Mouse (Mus musculus): ENCODE results near the gene Gm4952. TPM values are rescaled to one million over a fixed set of nuclear protein-coding genes. Genes with fewer than 3 reads are reported as not detected.

Gene Gm4952
- polyA plus RNA-seq, 1 experiment from 2014 or later: not detected

Other genes starting within 250 kb of the Gm4952 start
- not detected in 2 replicates for gene Olfr1440, start 212.7 kb upstream of the Gm4952 start, polyA plus RNA-seq (2014; fragmentation: Nextera tagmentation; extraction: Ambion mirVana)
- gene Olfr1441, start 182.5 kb upstream of the Gm4952 start, polyA plus RNA-seq (2014; fragmentation: Nextera tagmentation; extraction: Ambion mirVana): not detected in 2 replicates
- gene Pfpl, start 172.1 kb upstream of the Gm4952 start, polyA plus RNA-seq (2014; fragmentation: Nextera tagmentation; extraction: Ambion mirVana): not detected in 2 replicates
- gene Mpeg1, start 139.2 kb upstream of the Gm4952 start, polyA plus RNA-seq (2014; fragmentation: Nextera tagmentation; extraction: Ambion mirVana): 1.1 and 1.2 TPM in 2 replicates
- gene Dtx4, start 98.5 kb upstream of the Gm4952 start, polyA plus RNA-seq (2014; fragmentation: Nextera tagmentation; extraction: Ambion mirVana): 60.1 and 71.8 TPM in 2 replicates
- 22.5 and 24.5 TPM in 2 replicates for gene Fam111a, start 54.2 kb upstream of the Gm4952 start, polyA plus RNA-seq (2014; fragmentation: Nextera tagmentation; extraction: Ambion mirVana)
- gene Glyat, start 33.3 kb downstream of the Gm4952 start, polyA plus RNA-seq (2014; fragmentation: Nextera tagmentation; extraction: Ambion mirVana): not detected in 2 replicates
- not detected in 2 replicates for gene Olfr1442, start 70.5 kb downstream of the Gm4952 start, polyA plus RNA-seq (2014; fragmentation: Nextera tagmentation; extraction: Ambion mirVana)
- gene Olfr1443, start 78.1 kb downstream of the Gm4952 start, polyA plus RNA-seq (2014; fragmentation: Nextera tagmentation; extraction: Ambion mirVana): not detected in 2 replicates
- gene Keg1, start 95.8 kb downstream of the Gm4952 start, polyA plus RNA-seq (2014; fragmentation: Nextera tagmentation; extraction: Ambion mirVana): not detected in 2 replicates
- 1.3 and 1.7 TPM in 2 replicates for gene Cntf, start 165.7 kb downstream of the Gm4952 start, polyA plus RNA-seq (2014; fragmentation: Nextera tagmentation; extraction: Ambion mirVana)
- gene Zfp91, start 196.2 kb downstream of the Gm4952 start, polyA plus RNA-seq (2014; fragmentation: Nextera tagmentation; extraction: Ambion mirVana): 10.6 and 11.2 TPM in 2 replicates
- 0.93 and 1.1 TPM in 2 replicates for gene Lpxn, start 196.2 kb downstream of the Gm4952 start, polyA plus RNA-seq (2014; fragmentation: Nextera tagmentation; extraction: Ambion mirVana)
- gene Gm5244, start 246.7 kb downstream of the Gm4952 start, polyA plus RNA-seq (2014; fragmentation: Nextera tagmentation; extraction: Ambion mirVana): not detected in 2 replicates